Mouse (Mus musculus): ENCODE data around the gene Gm17124. TPM values are rescaled to one million over a fixed set of nuclear protein-coding genes. Genes with fewer than 3 reads are reported as not detected.
"Not testable (repeated sequence)": the region's sequence is repeated elsewhere in the genome, so short reads cannot be mapped to it uniquely, and the experiment has no call there.

Gene Gm17124
- not detected in 2 replicates for total RNA-seq (2015)
- not detected in 2 replicates for total RNA-seq (2017)

DNA sequence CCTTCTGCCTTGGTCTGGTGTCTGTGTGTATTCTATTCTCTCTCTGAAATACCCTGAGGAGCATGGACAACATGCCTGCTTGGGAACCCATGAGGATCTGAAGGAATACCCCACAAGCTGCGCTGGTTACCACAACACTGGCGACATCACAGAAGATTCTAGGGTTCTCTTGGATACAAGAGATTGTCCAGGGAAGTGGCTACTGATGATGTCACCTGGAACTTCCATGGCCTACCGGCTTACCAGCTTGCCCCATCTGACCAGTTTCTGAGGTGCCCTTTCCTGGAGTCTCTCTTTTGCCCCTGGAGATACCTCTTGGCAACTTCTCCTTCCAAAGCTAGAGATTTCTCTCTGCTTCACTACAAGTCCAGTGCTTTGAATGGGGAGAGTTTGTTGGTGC lies at the start of gene Gm17124:
Gm17124 (minus strand) TSS at position 101 of the 400 bp plus-strand sequence.
- ATAC-seq (ENCODE audit: poor library complexity, severe bottlenecking) = not testable (repeated sequence)

GRCm38 (mm10) chr14:42641817-42642216 lies 42.1 kb upstream of the Gm17124 start, which contains the start of gene Gm3633:
Gene Gm3633, minus strand, starts transcription at chr14:42641917.
- ATAC-seq (ENCODE audit: poor library complexity, severe bottlenecking) = not testable (repeated sequence)

Other genes starting within 250 kb of the Gm17124 start
- gene Gm8005, start 160.2 kb downstream of the Gm17124 start, total RNA-seq (2015) = not detected in 2 replicates
- gene Gm8005, start 160.2 kb downstream of the Gm17124 start, total RNA-seq (2017) = not detected in 2 replicates
- not detected in 2 replicates for gene Gm8011, start 136.0 kb downstream of the Gm17124 start, total RNA-seq (2015)
- not detected in 2 replicates for gene Gm8011, start 136.0 kb downstream of the Gm17124 start, total RNA-seq (2017)
- not detected in 2 replicates for gene Gm8020, start 97.5 kb downstream of the Gm17124 start, total RNA-seq (2015)
- not detected in 2 replicates for gene Gm8020, start 97.5 kb downstream of the Gm17124 start, total RNA-seq (2017)
- not detected in 2 replicates for gene Gm8024, start 75.6 kb downstream of the Gm17124 start, total RNA-seq (2015)
- not detected in 2 replicates for gene Gm8024, start 75.6 kb downstream of the Gm17124 start, total RNA-seq (2017)
- not detected in 2 replicates for gene Gm3633, start 42.0 kb upstream of the Gm17124 start, total RNA-seq (2015)
- not detected in 2 replicates for gene Gm3633, start 42.0 kb upstream of the Gm17124 start, total RNA-seq (2017)
- not detected in 2 replicates for gene Gm10378, start 56.1 kb upstream of the Gm17124 start, total RNA-seq (2015)
- not detected in 2 replicates for gene Gm10378, start 56.1 kb upstream of the Gm17124 start, total RNA-seq (2017)
- gene Gm3015, start 168.9 kb upstream of the Gm17124 start, total RNA-seq (2015) = not detected in 2 replicates
- gene Gm3015, start 168.9 kb upstream of the Gm17124 start, total RNA-seq (2017) = not detected in 2 replicates
- not detected in 2 replicates for gene Gm10377, start 198.1 kb upstream of the Gm17124 start, total RNA-seq (2015)
- gene Gm10377, start 198.1 kb upstream of the Gm17124 start, total RNA-seq (2017) = not detected in 2 replicates

All from megakaryocyte, adult 5-6 weeks (primary cell).